Mouse (Mus musculus) heart, embryonic 16.5 days (tissue): ENCODE results near the gene Muc3. TPM values are rescaled to one million over a fixed set of nuclear protein-coding genes. Genes with fewer than 3 reads are reported as not detected.
A peak's percentile ranks its signal among the peaks of the same experiment; 100 is the strongest.
"Not testable (repeated sequence)": the region's sequence is repeated elsewhere in the genome, so short reads cannot be mapped to it uniquely, and the experiment has no call there.

Source experiments
- ATAC-seq: fragments of 200-750 bp; cut with Nextera tagmentation; replicated peaks from 2 replicates; pipeline ENCODE4 v1.8.0; 2017; ENCODE audit warnings: moderate number of reproducible peaks; ENCODE audit not compliant: insufficient read depth, low FRiP score; ENCODE audit errors: extremely low read depth
- H3K27ac ChIP-seq: fragments of 300-500 bp; sonication (generic); 2 replicates; pipeline ENCODE4 v1.5.1; 2014; ENCODE audit warnings: mild to moderate bottlenecking, low read length, control low read depth, moderate library complexity
- H3K27me3 ChIP-seq: fragments of 300-500 bp; sonication (generic); 2 replicates; pipeline ENCODE4 v1.6.1; 2014; ENCODE audit warnings: low read length, mixed read lengths; ENCODE audit not compliant: control insufficient read depth, insufficient read depth
- H3K36me3 ChIP-seq: fragments of 300-500 bp; sonication (generic); 2 replicates; pipeline ENCODE4 v1.6.1; 2014; ENCODE audit not compliant: control insufficient read depth, insufficient read depth
- H3K4me1 ChIP-seq: fragments of 300-500 bp; sonication (generic); 2 replicates; pipeline ENCODE4 v1.6.1; 2014; ENCODE audit warnings: low read length, mixed read lengths; ENCODE audit not compliant: control insufficient read depth, insufficient read depth
- H3K4me2 ChIP-seq: fragments of 300-500 bp; sonication (generic); 2 replicates; pipeline ENCODE4 v1.6.1; 2014; ENCODE audit warnings: low read depth, mild to moderate bottlenecking, control low read depth, low read length
- H3K4me3 ChIP-seq: fragments of 300-500 bp; sonication (generic); 2 replicates; pipeline ENCODE4 v1.5.1; 2014; ENCODE audit warnings: mild to moderate bottlenecking, control low read depth, low read length
- H3K9ac ChIP-seq: fragments of 300-500 bp; sonication (generic); 2 replicates; pipeline ENCODE4 v1.6.1; 2014; ENCODE audit warnings: low read length, control low read depth
- H3K9me3 ChIP-seq: fragments of 300-500 bp; sonication (generic); replicated peaks from 2 replicates; pipeline ENCODE4 v1.6.1; 2016; ENCODE audit warnings: low read length; ENCODE audit not compliant: control insufficient read depth
- WGBS: fragments of 180-500 bp; shearing (Covaris S2); extraction: QIAGEN DNeasy Blood & Tissue Kit; methylation state at CpG from one replicate; pipeline ENCODE4 v1.1.7; 2014; 5-methylcytosine and 5-hydroxymethylcytosine counted together
- polyA plus RNA-seq: library from polyadenylated mRNA; unstranded; fragments of >200 nt; fragmentation: Nextera tagmentation; extraction: Ambion mirVana; gene quantifications from 2 replicates; pipeline ENCODE4 v1.2.1, GENCODE M21; 2015

Gene Muc3
- polyA plus RNA-seq, 1 experiment from 2014 or later = 3.5 TPM

DNA sequence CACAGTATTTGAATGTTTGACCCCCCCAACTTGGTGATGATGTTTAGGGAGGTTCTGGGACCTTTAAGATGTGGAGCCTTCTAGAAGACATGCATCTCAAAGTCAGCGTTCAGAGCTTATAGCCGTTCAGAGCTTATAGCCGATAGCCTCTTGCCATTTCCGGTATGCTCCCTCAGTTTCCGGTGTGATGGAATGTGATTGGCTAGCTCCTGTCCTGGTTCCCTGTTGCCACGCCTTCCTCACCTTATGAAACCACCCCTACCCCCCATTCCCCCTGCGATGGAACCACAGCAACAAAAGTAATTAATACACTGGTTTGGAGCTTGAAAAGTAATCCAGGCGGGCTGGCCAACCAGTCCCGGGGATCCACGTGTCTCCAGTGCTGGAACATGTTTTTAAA lies 10.1 kb downstream of the Muc3 start:
- ATAC-seq = no peak
- Histone ChIP-seq H3K4me2 (no peak overlapping the region), H3K36me3 (no peaks in the 10 kb centered on the region), H3K27me3 (no peaks in the 10 kb centered on the region; the same call in 1 of the 2 replicates), H3K9ac (no peak overlapping the region), H3K27ac (no peak overlapping the region), H3K4me1 (no peaks in the 10 kb centered on the region), H3K9me3 (0 out of 2 replicates have a peak, but pooled peaks cover 4% of the 10 kb centered on the region), H3K4me3 (no peak overlapping the region)
- 82% methylated on average over 10 of the region's 10 CpGs for WGBS

DNA sequence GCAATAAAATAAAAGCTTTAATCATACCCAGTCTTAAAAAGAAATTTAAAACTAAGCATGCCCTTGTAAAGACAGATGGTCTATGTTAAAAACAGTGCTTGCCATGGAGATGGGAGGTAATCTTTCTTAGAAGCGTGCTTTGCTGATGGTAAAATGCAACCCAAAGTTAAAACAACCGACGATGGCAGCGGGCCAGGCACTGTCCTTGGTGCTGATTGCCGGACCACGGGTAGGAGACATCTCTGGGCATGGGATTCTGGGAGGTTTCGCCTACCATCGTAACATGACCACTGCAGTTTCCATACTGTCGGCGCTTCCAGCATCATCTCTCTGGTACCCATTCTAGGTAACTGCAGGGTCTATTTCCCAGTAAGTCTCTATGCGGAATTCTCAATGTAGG lies 14.2 kb downstream of the Muc3 start:
- H3K27ac ChIP-seq = no peak overlapping the region
- no peak overlapping the region for H3K4me2 ChIP-seq
- no peak for ATAC-seq
- H3K4me1 ChIP-seq = no peaks in the 10 kb centered on the region
- H3K9ac ChIP-seq = no peak overlapping the region
- H3K27me3 ChIP-seq = no peaks in the 10 kb centered on the region; the same call in 1 of the 2 replicates
- no peak overlapping the region for H3K4me3 ChIP-seq
- 0 out of 2 replicates have a peak, but pooled peaks cover 4% of the 10 kb centered on the region for H3K9me3 ChIP-seq
- H3K36me3 ChIP-seq = no peaks in the 10 kb centered on the region
- WGBS = 26% methylated on average over 11 of the region's 11 CpGs

DNA sequence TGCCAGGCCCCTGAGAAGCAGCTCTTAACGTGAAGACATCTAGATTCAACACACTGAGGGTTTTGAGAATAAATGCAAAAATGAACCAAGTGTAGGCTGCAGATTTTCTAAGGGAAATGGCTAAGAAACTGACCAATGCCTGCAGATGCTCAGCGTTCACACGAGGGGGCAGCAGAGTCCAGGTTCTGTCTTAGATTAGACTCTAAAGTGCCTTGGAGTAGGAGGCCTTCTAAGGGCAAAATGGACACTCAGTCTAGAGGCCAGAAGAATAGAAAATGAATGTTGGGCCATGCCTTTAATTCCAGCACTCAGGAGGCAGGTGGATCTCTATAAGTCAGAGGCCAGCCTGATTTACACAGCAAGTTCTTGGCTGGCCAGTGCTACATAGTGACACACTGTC lies 17.6 kb downstream of the Muc3 start:
- Histone ChIP-seq H3K36me3 (no peaks in the 10 kb centered on the region), H3K4me1 (no peaks in the 10 kb centered on the region), H3K4me2 (no peak overlapping the region), H3K4me3 (no peak overlapping the region), H3K27me3 (no peaks in the 10 kb centered on the region), H3K27ac (no peak overlapping the region), H3K9ac (no peak overlapping the region), H3K9me3 (no peaks in the 10 kb centered on the region; the same call in 1 of the 2 replicates)
- ATAC-seq = no peak
- 0% methylated on average over 3 of the region's 3 CpGs for WGBS

DNA sequence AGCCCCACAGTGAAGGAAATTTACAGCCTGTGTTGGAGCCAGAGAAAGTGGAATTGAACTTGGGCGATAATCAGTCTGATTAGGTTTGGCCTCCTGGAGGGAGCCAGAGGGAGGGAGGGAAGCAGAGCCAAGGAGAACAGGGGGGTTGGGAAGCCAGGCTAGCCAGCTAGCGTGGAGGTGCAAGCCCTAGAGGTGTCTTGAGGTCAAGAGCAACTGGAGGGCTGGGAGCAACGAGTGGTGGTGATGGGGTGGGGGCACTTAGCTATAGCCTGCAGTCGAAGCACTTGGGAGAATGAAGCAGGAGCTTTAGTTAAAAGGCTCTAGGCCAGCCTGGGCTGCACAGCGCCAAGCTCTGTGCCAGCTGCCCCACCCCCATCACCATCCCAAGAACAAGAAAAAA lies 19.8 kb downstream of the Muc3 start:
- Histone ChIP-seq H3K4me1 (no peaks in the 10 kb centered on the region), H3K4me3 (no peak overlapping the region), H3K27me3 (no peaks in the 10 kb centered on the region), H3K4me2 (no peak overlapping the region), H3K36me3 (no peaks in the 10 kb centered on the region), H3K9ac (no peak overlapping the region), H3K9me3 (no peaks in the 10 kb centered on the region; the same call in 1 of the 2 replicates), H3K27ac (no peak overlapping the region)
- no peak for ATAC-seq
- WGBS = 22% methylated on average over 5 of the region's 5 CpGs

DNA sequence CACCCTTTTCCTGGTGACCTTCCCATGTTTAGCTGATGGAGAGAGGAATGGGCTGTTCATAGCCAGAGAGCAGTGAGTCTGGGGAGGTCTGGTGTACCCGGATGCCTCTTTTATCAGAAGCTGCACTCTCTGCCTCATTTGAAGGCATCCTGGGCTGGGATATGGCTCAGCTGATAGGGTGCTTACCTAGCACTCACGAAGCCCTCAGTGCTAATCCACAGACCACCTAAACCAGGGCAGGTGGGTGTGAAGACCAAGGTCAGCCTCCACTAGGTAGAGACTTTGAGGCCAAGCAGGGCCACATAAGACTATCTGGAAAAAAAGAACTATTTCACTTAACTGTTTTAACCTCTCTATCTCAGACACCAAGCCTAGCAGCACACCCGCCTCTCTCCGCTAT lies 25.6 kb downstream of the Muc3 start:
- H3K4me3 ChIP-seq = no peak overlapping the region
- no peak overlapping the region for H3K27ac ChIP-seq
- H3K27me3 ChIP-seq = no peaks in the 10 kb centered on the region
- no peak for ATAC-seq
- no peak overlapping the region for H3K4me2 ChIP-seq
- H3K9ac ChIP-seq = no peak overlapping the region
- no peaks in the 10 kb centered on the region for H3K36me3 ChIP-seq
- H3K4me1 ChIP-seq = 0 out of 2 replicates have a peak, but pooled peaks cover 2% of the 10 kb centered on the region
- WGBS = 67% methylated on average over 4 of the region's 4 CpGs
- no peaks in the 10 kb centered on the region; the same call in 1 of the 2 replicates for H3K9me3 ChIP-seq

DNA sequence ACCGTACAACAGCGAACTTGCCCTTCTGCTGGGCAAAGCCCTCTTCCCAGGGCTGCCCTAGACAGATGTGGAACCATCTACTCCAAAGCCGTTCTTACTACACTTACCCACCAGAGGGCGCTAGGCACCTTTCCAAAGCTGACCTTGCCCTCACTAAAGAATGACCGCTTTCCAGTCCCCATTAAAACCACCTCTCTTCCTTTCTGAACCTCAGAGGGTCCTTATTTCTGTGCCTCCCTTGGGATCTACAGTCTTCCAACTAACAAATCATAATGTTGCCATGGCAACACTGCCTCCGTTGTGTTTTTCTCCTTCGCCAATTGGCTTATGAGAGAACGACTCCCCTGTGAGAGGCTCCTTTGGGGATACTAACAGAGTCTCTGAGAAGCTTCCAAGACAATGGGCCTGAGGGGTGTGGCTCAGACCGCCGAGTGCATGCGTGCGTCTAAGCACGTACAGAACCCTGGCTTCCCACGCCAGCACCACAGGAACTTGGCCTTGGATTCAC lies 26.4 kb downstream of the Muc3 start:
- Histone ChIP-seq H3K4me1 (0 out of 2 replicates have a peak, but pooled peaks cover 2% of the 10 kb centered on the region), H3K4me2 (no peak overlapping the region), H3K27me3 (no peaks in the 10 kb centered on the region), H3K9ac (no peak overlapping the region), H3K4me3 (no peak overlapping the region), H3K27ac (no peak overlapping the region), H3K9me3 (no peaks in the 10 kb centered on the region), H3K36me3 (no peaks in the 10 kb centered on the region)
- peak; percentile 45 for ATAC-seq
- WGBS = 11% methylated on average over 14 of the region's 14 CpGs

DNA sequence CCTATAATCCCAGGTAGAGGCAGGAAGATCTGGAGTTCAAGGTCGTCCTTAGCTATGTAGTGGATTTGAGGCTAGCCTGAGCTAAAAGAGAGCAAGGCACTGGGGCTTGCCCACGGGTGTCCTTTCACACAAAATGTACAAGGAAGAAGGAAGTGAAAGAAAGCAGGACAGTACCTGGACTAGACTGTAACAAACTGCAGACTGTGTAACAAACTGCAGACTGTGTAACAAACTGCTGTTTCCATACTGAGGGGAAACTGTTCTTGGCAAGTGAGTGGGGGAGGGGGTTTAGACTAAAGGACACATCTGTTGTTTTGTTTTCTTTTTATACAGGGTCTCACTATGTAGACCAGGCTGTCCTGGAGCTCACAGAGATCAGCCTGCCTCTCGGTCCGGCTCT lies 27.8 kb downstream of the Muc3 start:
- H3K4me1 ChIP-seq = peaks cover 6% of the 10 kb centered on the region
- no peak overlapping the region for H3K27ac ChIP-seq
- no peaks in the 10 kb centered on the region for H3K27me3 ChIP-seq
- no peak overlapping the region for H3K9ac ChIP-seq
- WGBS = 70% methylated on average over 4 of the region's 4 CpGs
- ATAC-seq = no peak
- H3K4me3 ChIP-seq = no peak overlapping the region
- no peak overlapping the region for H3K4me2 ChIP-seq
- no peaks in the 10 kb centered on the region for H3K36me3 ChIP-seq
- H3K9me3 ChIP-seq = no peaks in the 10 kb centered on the region

DNA sequence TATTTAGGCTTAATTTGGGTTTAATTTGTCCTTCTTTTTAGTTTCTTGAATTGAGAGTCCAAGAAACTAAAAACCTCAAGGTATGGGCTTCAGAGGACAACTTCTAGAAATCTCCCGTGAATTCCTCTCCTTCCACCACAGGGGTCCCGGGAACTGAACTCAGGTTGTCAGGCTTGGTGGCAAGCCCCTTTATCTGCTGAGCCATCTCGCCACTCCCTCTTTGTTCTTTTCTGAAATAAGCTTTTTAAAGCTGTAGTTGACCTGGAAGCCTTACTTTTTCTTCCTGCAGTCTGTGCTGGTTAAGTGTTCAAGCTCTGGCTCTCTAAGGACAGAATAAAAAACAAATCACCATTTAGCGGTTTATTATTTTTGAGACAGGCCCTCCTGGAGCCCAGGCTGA lies 30.2 kb downstream of the Muc3 start:
- Histone ChIP-seq H3K9ac (no peak overlapping the region), H3K27me3 (no peaks in the 10 kb centered on the region), H3K4me2 (no peak overlapping the region), H3K36me3 (peaks cover 9% of the 10 kb centered on the region), H3K27ac (no peak overlapping the region), H3K4me3 (no peak overlapping the region), H3K9me3 (no peaks in the 10 kb centered on the region), H3K4me1 (peaks cover 14% of the 10 kb centered on the region)
- no peak for ATAC-seq
- 73% methylated on average over 4 of the region's 4 CpGs for WGBS

DNA sequence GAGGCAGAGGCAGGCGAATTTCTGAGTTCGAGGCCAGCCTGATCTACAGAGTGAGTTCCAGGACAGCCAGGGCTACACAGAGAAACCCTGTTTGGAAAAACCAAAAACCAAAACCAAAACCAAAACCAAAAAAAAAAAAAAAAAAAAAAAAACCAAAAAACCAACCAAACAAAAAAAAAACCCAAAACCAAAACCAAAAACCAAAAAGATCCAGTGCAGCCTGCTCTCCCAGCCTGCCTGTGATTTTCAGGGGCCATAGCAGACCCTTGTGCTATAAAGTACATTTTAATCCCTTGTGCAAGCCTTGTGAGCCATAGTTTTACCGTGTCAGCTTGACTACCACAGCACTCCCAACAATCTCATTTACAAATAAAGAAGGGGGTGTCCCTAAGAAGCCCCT lies 31.1 kb downstream of the Muc3 start:
- not testable (repeated sequence) for H3K27me3 ChIP-seq, H3K27ac ChIP-seq, H3K4me2 ChIP-seq, H3K9ac ChIP-seq, ATAC-seq, H3K9me3 ChIP-seq, H3K4me3 ChIP-seq
- H3K4me1 ChIP-seq = peaks cover 14% of the 10 kb centered on the region
- peaks cover 18% of the 10 kb centered on the region for H3K36me3 ChIP-seq
- WGBS = 80% methylated on average over 3 of the region's 3 CpGs
